Mouse (Mus musculus) bone marrow, adult 2 months (tissue): ENCODE data around the gene Tnfsfm13. TPM values are rescaled to one million over a fixed set of nuclear protein-coding genes. Genes with fewer than 3 reads are reported as not detected.
"Not testable (repeated sequence)": the region's sequence is repeated elsewhere in the genome, so short reads cannot be mapped to it uniquely, and the experiment has no call there.

Experiments
- H3K27ac ChIP-seq: fragments of 200-500 bp; 2 replicates; pipeline ENCODE4 v1.5.1; 2012; ENCODE audit warnings: low read depth, mild to moderate bottlenecking, control low read depth, inconsistent platforms, low read length; ENCODE audit not compliant: control insufficient read depth, poor library complexity, insufficient read depth
- H3K4me1 ChIP-seq: fragments of 200-500 bp; 2 replicates; pipeline ENCODE4 v1.6.1; 2011; ENCODE audit warnings: low read length; ENCODE audit not compliant: control insufficient read depth, insufficient read depth
- H3K4me3 ChIP-seq: fragments of 200-500 bp; replicated peaks from 2 replicates; pipeline ENCODE3; 2011; ENCODE audit warnings: mild to moderate bottlenecking, low read depth, low read length, control low read depth; ENCODE audit not compliant: control insufficient read depth
- CTCF ChIP-seq: fragments of 200-500 bp; IDR thresholded peaks from 2 replicates; pipeline ENCODE4 v1.5.1; 2011; ENCODE audit warnings: low read length, control low read depth; ENCODE audit not compliant: control insufficient read depth, insufficient read depth
- POLR2A ChIP-seq: fragments of 200-500 bp; IDR thresholded peaks from 2 replicates; pipeline ENCODE4 v1.6.1; 2011; ENCODE audit warnings: low read depth, mild to moderate bottlenecking, control low read depth, low read length, borderline replicate concordance; ENCODE audit not compliant: control insufficient read depth
- WGBS: fragments of 180-500 bp; shearing (Covaris S2); methylation state at CpG from one replicate; pipeline ENCODE4 v1.1.7; 2018; 5-methylcytosine and 5-hydroxymethylcytosine counted together
- polyA plus RNA-seq: library from polyadenylated mRNA; stranded (reverse); fragments of >200 nt; gene quantifications from 2 replicates; pipeline ENCODE4 v1.2.4, GENCODE M21; 2011; ENCODE audit warnings: low replicate concordance; ENCODE audit not compliant: missing spikeins, insufficient read depth, insufficient read length

Tnfsfm13 gene
- polyA plus RNA-seq, 1 experiment, result 17.0 TPM

- Histone ChIP-seq H3K4me1 (no peaks in the 10 kb centered on the region), H3K4me3 (no peak overlapping the region), H3K27ac (no peak overlapping the region)
- WGBS, result 77% methylated on average over 3 of the region's 3 CpGs
- TF ChIP-seq POLR2A (no peak), CTCF (no peak)
These were observed 12.8 kb upstream of the Tnfsfm13 start for GRCm38 (mm10) chr11:69708614-69709265.

GRCm38 (mm10) chr11:69707873-69708381 is 12.0 kb upstream of the Tnfsfm13 start:
- Histone ChIP-seq H3K4me3 (no peak overlapping the region), H3K27ac (no peak overlapping the region), H3K4me1 (no peaks in the 10 kb centered on the region)
- 83% methylated on average over 4 of the region's 4 CpGs for WGBS
- TF ChIP-seq POLR2A (no peak), CTCF (no peak)

GRCm38 (mm10) chr11:69707480-69707847 is 11.6 kb upstream of the Tnfsfm13 start:
- TF ChIP-seq CTCF (no peak), POLR2A (no peak)
- no peak overlapping the region for H3K4me3 ChIP-seq
- no peaks in the 10 kb centered on the region for H3K4me1 ChIP-seq
- WGBS, result 83% methylated on average over 4 of the region's 4 CpGs
- H3K27ac ChIP-seq, result no peak overlapping the region

- no peaks in the 10 kb centered on the region for H3K4me1 ChIP-seq
- no peak overlapping the region for H3K4me3 ChIP-seq
- TF ChIP-seq POLR2A (no peak), CTCF (no peak)
- WGBS, result 73% methylated on average over 6 of the region's 6 CpGs
- H3K27ac ChIP-seq, result no peak overlapping the region
These were observed 11.0 kb upstream of the Tnfsfm13 start for GRCm38 (mm10) chr11:69706775-69707479.

- H3K27ac ChIP-seq, result no peak overlapping the region
- 27% methylated on average over 2 of the region's 2 CpGs for WGBS
- H3K4me3 ChIP-seq, result no peak overlapping the region
- no peaks in the 10 kb centered on the region for H3K4me1 ChIP-seq
- TF ChIP-seq POLR2A, result no peak
- TF ChIP-seq CTCF, result no peak
These were observed 8.7 kb upstream of the Tnfsfm13 start for GRCm38 (mm10) chr11:69704613-69705010.

GRCm38 (mm10) chr11:69703814-69704612 is 8.1 kb upstream of the Tnfsfm13 start:
- H3K4me3 ChIP-seq, result no peak overlapping the region
- whole genome bisulfite sequencing, result 66% methylated on average over 8 of the region's 8 CpGs
- TF ChIP-seq POLR2A (no peak), CTCF (no peak)
- H3K4me1 ChIP-seq, result no peaks in the 10 kb centered on the region
- H3K27ac ChIP-seq, result no peak overlapping the region

- H3K4me1 ChIP-seq, H3K27ac ChIP-seq, H3K4me3 ChIP-seq: not testable (repeated sequence)
- 83% methylated on average over 3 of the region's 3 CpGs for WGBS
These were observed 7.5 kb upstream of the Tnfsfm13 start for GRCm38 (mm10) chr11:69703381-69703780.

- H3K27ac ChIP-seq, H3K4me3 ChIP-seq, H3K4me1 ChIP-seq: not testable (repeated sequence)
- WGBS, result 91% methylated on average over 10 of the region's 10 CpGs
These were observed 7.0 kb upstream of the Tnfsfm13 start for GRCm38 (mm10) chr11:69702886-69703285.
